Mouse (Mus musculus) CH12.LX (cell line): ENCODE results near the gene Nid1. TPM values are rescaled to one million over a fixed set of nuclear protein-coding genes. Genes with fewer than 3 reads are reported as not detected.

Source experiments
- DNase-seq: peaks from one replicate; pipeline ENCODE4 v3.0.0-alpha.2; 2013; ENCODE audit errors: extremely low read depth
- H3K27ac ChIP-seq: 2 replicates; pipeline ENCODE4 v1.5.1; 2012; ENCODE audit warnings: low read depth, mild to moderate bottlenecking, control low read depth, moderate library complexity; ENCODE audit not compliant: insufficient read depth
- H3K27me3 ChIP-seq: replicated peaks from 2 replicates; pipeline ENCODE3; 2012; ENCODE audit warnings: inconsistent platforms
- H3K36me3 ChIP-seq, 2 experiments: replicated peaks in 1 of 2; 2 replicates each; pipeline versions ENCODE3 to v1.6.1; 2012; ENCODE audit warnings: inconsistent platforms in 1 of 2, low read length in 1 of 2, mild to moderate bottlenecking in 1 of 2, mixed read lengths in 1 of 2, moderate library complexity in 1 of 2; ENCODE audit not compliant: control insufficient read depth in 1 of 2, insufficient read depth in 1 of 2
- H3K4me1 ChIP-seq, 2 experiments: 2 replicates each; pipeline ENCODE4 v1.6.1; 2012; ENCODE audit warnings: inconsistent platforms in 1 of 2, moderate library complexity in 1 of 2; ENCODE audit not compliant: insufficient read depth in 2 of 2, control insufficient read depth in 1 of 2
- H3K4me2 ChIP-seq: 2 replicates; pipeline ENCODE4 v1.6.1; 2012; ENCODE audit warnings: low read depth, mild to moderate bottlenecking, control low read depth; ENCODE audit not compliant: poor library complexity, insufficient read depth, severe bottlenecking
- H3K4me3 ChIP-seq, 3 experiments: fragments of 150-350 bp in 1 of 3; sonication (generic) in 1 of 3; replicated peaks in 1 of 3; 2 replicates each; pipeline versions ENCODE3 to v1.5.1; 2011 to 2012; ENCODE audit warnings: low read depth in 2 of 3, low read length in 2 of 3, mild to moderate bottlenecking in 2 of 3, moderate library complexity in 2 of 3, control low read depth in 1 of 3, improper control_type of control experiment in 1 of 3, inconsistent platforms in 1 of 3, mixed read lengths in 1 of 3; ENCODE audit not compliant: poor library complexity in 1 of 3
- H3K79me2 ChIP-seq: replicated peaks from 2 replicates; pipeline ENCODE4 v1.6.1; 2012; ENCODE audit warnings: mild to moderate bottlenecking, moderate library complexity; ENCODE audit not compliant: control insufficient read depth, poor library complexity, insufficient read depth, severe bottlenecking; ENCODE audit errors: extremely low read depth
- H3K9ac ChIP-seq: 2 replicates; pipeline ENCODE4 v1.6.1; 2012; ENCODE audit warnings: low read depth, mild to moderate bottlenecking, control low read depth, moderate library complexity; ENCODE audit not compliant: insufficient read depth
- H3K9me3 ChIP-seq: replicated peaks from 2 replicates; pipeline ENCODE3; 2012; ENCODE audit warnings: low read length, inconsistent platforms, mixed read lengths
- BHLHE40 ChIP-seq: IDR thresholded peaks from 2 replicates; pipeline ENCODE4 v1.6.1; 2011; ENCODE audit warnings: mild to moderate bottlenecking, low read depth, low read length, improper control_type of control experiment
- CHD1 ChIP-seq: IDR thresholded peaks from 2 replicates; pipeline ENCODE4 v1.6.1; 2012; ENCODE audit warnings: low read depth, low read length, improper control_type of control experiment, inconsistent platforms
- CHD2 ChIP-seq: IDR thresholded peaks from 2 replicates; pipeline ENCODE4 v1.6.1; 2011; ENCODE audit warnings: low read length, improper control_type of control experiment
- CTCF ChIP-seq, 2 experiments: IDR thresholded peaks in 1 of 2; conservative IDR thresholded peaks in 1 of 2; 2 replicates each; pipeline ENCODE4 v1.5.1; 2011 to 2012; ENCODE audit warnings: low read depth in 2 of 2, low read length in 2 of 2, improper control_type of control experiment in 1 of 2, inconsistent platforms in 1 of 2, mild to moderate bottlenecking in 1 of 2, moderate library complexity in 1 of 2
- E2F4 ChIP-seq: IDR thresholded peaks from 2 replicates; pipeline ENCODE4 v1.6.1; 2011; ENCODE audit warnings: low read depth, low read length, improper control_type of control experiment; ENCODE audit not compliant: insufficient replicate concordance
- ELF1 ChIP-seq: IDR thresholded peaks from 2 replicates; pipeline ENCODE4 v1.6.1; 2014; ENCODE audit warnings: low read depth, mild to moderate bottlenecking, inconsistent platforms, low read length, improper control_type of control experiment
- EP300 ChIP-seq: IDR thresholded peaks from 2 replicates; pipeline ENCODE4 v1.6.1; 2011; ENCODE audit warnings: low read length, improper control_type of control experiment
- ETS1 ChIP-seq: conservative IDR thresholded peaks from 2 replicates; pipeline ENCODE4 v1.6.1; 2012; ENCODE audit warnings: low read depth, mild to moderate bottlenecking, inconsistent platforms, low read length, improper control_type of control experiment, moderate library complexity
- GABPA ChIP-seq: IDR thresholded peaks from 2 replicates; pipeline ENCODE4 v1.6.1; 2012; ENCODE audit warnings: low read depth, low read length, improper control_type of control experiment, inconsistent platforms; ENCODE audit not compliant: insufficient replicate concordance
- HCFC1 ChIP-seq: IDR thresholded peaks from 2 replicates; pipeline ENCODE4 v1.6.1; 2012; ENCODE audit warnings: low read depth, mild to moderate bottlenecking, inconsistent platforms, low read length, improper control_type of control experiment
- IRF4 ChIP-seq: IDR thresholded peaks from 2 replicates; pipeline ENCODE4 v1.6.1; 2014; ENCODE audit warnings: low read depth, mild to moderate bottlenecking, inconsistent platforms, low read length, improper control_type of control experiment
- JUN ChIP-seq: IDR thresholded peaks from 2 replicates; pipeline ENCODE4 v1.6.1; 2011; ENCODE audit warnings: low read depth, mild to moderate bottlenecking, low read length, improper control_type of control experiment, moderate library complexity; ENCODE audit not compliant: insufficient read depth
- JUND ChIP-seq: conservative IDR thresholded peaks from 2 replicates; pipeline ENCODE4 v1.6.1; 2011; ENCODE audit warnings: low read depth, low read length, improper control_type of control experiment
- KAT2A ChIP-seq: IDR thresholded peaks from 2 replicates; pipeline ENCODE4 v1.6.1; 2012; ENCODE audit warnings: low read length, improper control_type of control experiment, inconsistent platforms; ENCODE audit not compliant: insufficient replicate concordance
- MAFK ChIP-seq: IDR thresholded peaks from 2 replicates; pipeline ENCODE4 v1.6.1; 2011; ENCODE audit warnings: low read length, improper control_type of control experiment; ENCODE audit not compliant: insufficient replicate concordance
- MAX ChIP-seq: IDR thresholded peaks from 2 replicates; pipeline ENCODE4 v1.6.1; 2011; ENCODE audit warnings: low read length, improper control_type of control experiment
- MAZ ChIP-seq: IDR thresholded peaks from 2 replicates; pipeline ENCODE4 v1.6.1; 2012; ENCODE audit warnings: low read depth, mild to moderate bottlenecking, inconsistent platforms, low read length, improper control_type of control experiment, moderate library complexity
- MEF2A ChIP-seq: IDR thresholded peaks from 2 replicates; pipeline ENCODE4 v1.6.1; 2014; ENCODE audit warnings: low read depth, mild to moderate bottlenecking, inconsistent platforms, low read length, improper control_type of control experiment, borderline replicate concordance
- MXI1 ChIP-seq: IDR thresholded peaks from 2 replicates; pipeline ENCODE4 v1.6.1; 2011; ENCODE audit warnings: mild to moderate bottlenecking, low read depth, low read length, improper control_type of control experiment
- NELFE ChIP-seq: IDR thresholded peaks from 2 replicates; pipeline ENCODE4 v1.6.1; 2011; ENCODE audit warnings: low read depth, low read length, improper control_type of control experiment
- NRF1 ChIP-seq: IDR thresholded peaks from 2 replicates; pipeline ENCODE4 v1.6.1; 2014; ENCODE audit warnings: low read depth, mild to moderate bottlenecking, inconsistent platforms, low read length, improper control_type of control experiment, moderate library complexity
- PAX5 ChIP-seq: IDR thresholded peaks from 2 replicates; pipeline ENCODE4 v1.6.1; 2012; ENCODE audit warnings: low read length, inconsistent platforms, mixed read lengths
- POLR2A ChIP-seq: IDR thresholded peaks from 2 replicates; pipeline ENCODE4 v1.6.1; 2011; ENCODE audit warnings: low read depth, mild to moderate bottlenecking, improper control_type of control experiment, low read length
- POLR2AphosphoS2 ChIP-seq: IDR thresholded peaks from 2 replicates; pipeline ENCODE4 v1.6.1; 2011; ENCODE audit warnings: low read depth, low read length, improper control_type of control experiment
- RAD21 ChIP-seq: IDR thresholded peaks from 2 replicates; pipeline ENCODE4 v1.6.1; 2011; ENCODE audit warnings: low read depth, mild to moderate bottlenecking, low read length, improper control_type of control experiment, moderate library complexity
- RCOR1 ChIP-seq: conservative IDR thresholded peaks from 2 replicates; pipeline ENCODE4 v1.6.1; 2012; ENCODE audit warnings: low read depth, mild to moderate bottlenecking, inconsistent platforms, low read length, improper control_type of control experiment
- SIN3A ChIP-seq: IDR thresholded peaks from 2 replicates; pipeline ENCODE4 v1.6.1; 2012; ENCODE audit warnings: low read length, improper control_type of control experiment, inconsistent platforms
- SMC3 ChIP-seq: IDR thresholded peaks from 2 replicates; pipeline ENCODE4 v1.6.1; 2011; ENCODE audit warnings: low read depth, low read length, improper control_type of control experiment
- TBP ChIP-seq: conservative IDR thresholded peaks from 2 replicates; pipeline ENCODE4 v1.6.1; 2011; ENCODE audit warnings: low read depth, low read length, improper control_type of control experiment
- TCF12 ChIP-seq: IDR thresholded peaks from 2 replicates; pipeline ENCODE4 v1.6.1; 2014; ENCODE audit warnings: low read depth, mild to moderate bottlenecking, inconsistent platforms, low read length, improper control_type of control experiment
- UBTF ChIP-seq: IDR thresholded peaks from 2 replicates; pipeline ENCODE4 v1.6.1; 2012; ENCODE audit warnings: low read depth, mild to moderate bottlenecking, inconsistent platforms, low read length, improper control_type of control experiment, moderate library complexity
- USF1 ChIP-seq: IDR thresholded peaks from 2 replicates; pipeline ENCODE4 v1.6.1; 2014; ENCODE audit warnings: low read depth, mild to moderate bottlenecking, inconsistent platforms, low read length, improper control_type of control experiment
- USF2 ChIP-seq: conservative IDR thresholded peaks from 2 replicates; pipeline ENCODE4 v1.6.1; 2011; ENCODE audit warnings: low read depth, low read length, improper control_type of control experiment
- ZKSCAN1 ChIP-seq: IDR thresholded peaks from 2 replicates; pipeline ENCODE4 v1.6.1; 2012; ENCODE audit warnings: low read depth, inconsistent platforms, low read length, improper control_type of control experiment, borderline replicate concordance
- ZMIZ1 ChIP-seq: IDR thresholded peaks from 2 replicates; pipeline ENCODE4 v1.6.1; 2012; ENCODE audit warnings: low read depth, mild to moderate bottlenecking, inconsistent platforms, low read length, improper control_type of control experiment
- ZNF384 ChIP-seq: IDR thresholded peaks from 2 replicates; pipeline ENCODE4 v1.6.1; 2012; ENCODE audit warnings: low read depth, low read length, improper control_type of control experiment, inconsistent platforms
- dilution Hi-C: fragments of 300-500 bp; cut with MboI; formaldehyde crosslinking; loops from 2 replicates; pipeline ENCODE4 v1.14.3; 2020; ENCODE audit warnings: low sequenced_read_pairs; ENCODE audit not compliant: extremely low pct_unique_long_range_greater_than_20kb, extremely low pct_ligation_motif_present
- in situ Hi-C: fragments of 300-500 bp; cut with MboI; formaldehyde crosslinking; loops from 3 replicates; pipeline ENCODE4 v1.14.3; 2019; ENCODE audit warnings: low sequenced_read_pairs, low pct_ligation_motif_present, low pct_unique_long_range_greater_than_20kb, mixed read lengths
- polyA plus RNA-seq: library from polyadenylated mRNA; unstranded; fragments of >175 nt; gene quantifications from 2 replicates; pipeline ENCODE4 v1.2.1, GENCODE M21; 2012; ENCODE audit warnings: low read depth; ENCODE audit not compliant: insufficient read length
- total RNA-seq, 2 experiments: library from RNA; depleted of rRNA; stranded (reverse); fragments of 300-350 nt in 1 of 2; fragments of >200 nt in 1 of 2; gene quantifications; 2 replicates each; pipeline ENCODE4 v1.2.3; 2012 to 2014

Nid1 gene
- total and polyA plus RNA-seq, 3 experiments: 0.30 to 0.94 (median 0.38) TPM

- H3K4me3 ChIP-seq: peak overlapping the region in 1 of 3 experiments; percentile 14
- DNase-seq: peak; percentile 92
- H3K9ac ChIP-seq: peak overlapping the region; percentile 30; the same call in 1 of the 2 replicates
- H3K9me3 ChIP-seq: peaks cover 11% of the 10 kb centered on the region
- peak overlapping the region; percentile 57 for H3K4me2 ChIP-seq
- in situ Hi-C loops (loop anchor here (25.0 kb wide), 1 partner anchor 88 kb away; no protein-coding TSS in a partner anchor), dilution Hi-C loops (no loop called here)
- peaks cover 38 to 73% of the 10 kb centered on the region in 2 experiments for H3K4me1 ChIP-seq
- peak overlapping the region; percentile 98 for H3K27ac ChIP-seq
- H3K36me3 ChIP-seq: no peaks in the 10 kb centered on the region
- H3K79me2 ChIP-seq: no peaks in the 10 kb centered on the region
- no peaks in the 10 kb centered on the region for H3K27me3 ChIP-seq
- TF ChIP-seq NRF1 (0 out of 2 replicates have a peak, but pooled peaks have one; percentile 45), RCOR1 (peak; percentile 74; the same call in 1 of the 2 replicates), MAZ (peak; percentile 25; the same call in 1 of the 2 replicates), JUN (peak; percentile 36; the same call in 1 of the 2 replicates), JUND (no peak; the same call in 1 of the 2 replicates), IRF4 (peak; percentile 68), CTCF (conservative IDR thresholded peaks at IDR 0.05 in 1 of 2, IDR thresholded peaks at IDR 0.05 in 1 of 2; ENCODE audit: low read depth in 2 of 2, low read length in 2 of 2) (no peak), GABPA (no peak), MAX (no peak; the same call in 1 of the 2 replicates), MAFK (peak; percentile 16; the same call in 1 of the 2 replicates), ZKSCAN1 (no peak), SMC3 (0 out of 2 replicates have a peak, but pooled peaks have one; percentile 1), ZMIZ1 (no peak), E2F4 (no peak), MXI1 (peak; percentile 16), MEF2A (peak; percentile 98), BHLHE40 (peak; percentile 85), CHD2 (peak; percentile 82), PAX5 (no peak), TBP (no peak; the same call in 1 of the 2 replicates), POLR2A (peak; percentile 27; the same call in 1 of the 2 replicates), CHD1 (no peak), SIN3A (no peak; the same call in none of the 2 replicates), POLR2AphosphoS2 (peak; percentile 63; the same call in 1 of the 2 replicates), TCF12 (peak; percentile 88), EP300 (peak; percentile 86), ELF1 (peak; percentile 78), KAT2A (0 out of 2 replicates have a peak, but pooled peaks have one; percentile 39), USF1 (peak; percentile 54), NELFE (no peak), ETS1 (peak; percentile 80), ZNF384 (peak; percentile 88), RAD21 (peak; percentile 18), HCFC1 (no peak; the same call in 1 of the 2 replicates), UBTF (0 out of 2 replicates have a peak, but pooled peaks have one; percentile 46), USF2 (peak; percentile 44)
Observed at GRCm38 (mm10) chr13:13523625-13524584, 86.6 kb downstream of the Nid1 start.
